Mouse (Mus musculus): Measurements from ENCODE around the gene Idh3a. TPM values are rescaled to one million over a fixed set of nuclear protein-coding genes. Genes with fewer than 3 reads are reported as not detected.

The Idh3a gene
- polyA plus RNA-seq, 1 experiment from 2014 or later = 141 TPM

- H3K4me1 ChIP-seq (ENCODE audit: control insufficient read depth, insufficient read depth, low read length) = no peaks in the 10 kb centered on the region
- DNase-seq (ENCODE audit: low spot score) (no peak), ATAC-seq (no peak)
- H3K4me2 ChIP-seq (ENCODE audit: low read length) = no peak overlapping the region
- WGBS = 52% methylated on average over 5 of the region's 5 CpGs
- no peaks in the 10 kb centered on the region for H3K27me3 ChIP-seq (replicated peaks; ENCODE audit: control insufficient read depth, insufficient read depth, low read length)
- H3K4me3 ChIP-seq (ENCODE audit: low read depth, low read length) = no peak overlapping the region
- no peaks in the 10 kb centered on the region for H3K36me3 ChIP-seq (ENCODE audit: control insufficient read depth, insufficient read depth, low read length)
- H3K27ac ChIP-seq (ENCODE audit: low read depth, low read length) = no peak overlapping the region
- H3K9ac ChIP-seq (ENCODE audit: low read length) = no peak overlapping the region
- no peaks in the 10 kb centered on the region for H3K9me3 ChIP-seq (replicated peaks; ENCODE audit: control insufficient read depth, low read length)
Observed at GRCm38 (mm10) chr9:54637510-54638314, 51.6 kb downstream of the Idh3a start.

DNA sequence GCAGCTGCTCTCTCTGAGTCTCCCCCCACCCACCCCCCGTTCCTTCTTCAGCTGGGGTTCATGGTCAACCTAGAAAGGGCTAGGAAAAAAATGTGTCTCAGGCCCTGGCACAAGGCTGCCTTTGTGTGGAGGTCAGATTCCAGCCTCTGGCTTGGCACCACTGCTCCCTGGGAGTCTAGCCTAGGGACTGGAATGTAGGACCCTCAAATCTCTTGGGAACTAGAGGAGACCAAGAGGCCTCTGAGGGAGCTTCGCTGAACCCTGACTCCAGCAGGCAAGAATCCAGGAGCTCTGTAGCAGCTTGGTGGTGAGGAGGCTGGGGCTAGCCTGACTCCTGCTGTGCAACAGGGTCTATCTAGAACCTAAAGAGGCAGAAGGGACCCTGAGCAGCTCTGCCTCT lies 53.1 kb downstream of the Idh3a start:
- Histone ChIP-seq H3K27me3 (replicated peaks; ENCODE audit: control insufficient read depth, insufficient read depth, low read length) (no peaks in the 10 kb centered on the region), H3K4me1 (ENCODE audit: control insufficient read depth, insufficient read depth, low read length) (no peaks in the 10 kb centered on the region), H3K9me3 (replicated peaks; ENCODE audit: control insufficient read depth, low read length) (no peaks in the 10 kb centered on the region), H3K4me3 (ENCODE audit: low read depth, low read length) (no peak overlapping the region), H3K9ac (ENCODE audit: low read length) (no peak overlapping the region), H3K27ac (ENCODE audit: low read depth, low read length) (no peak overlapping the region), H3K4me2 (ENCODE audit: low read length) (no peak overlapping the region), H3K36me3 (ENCODE audit: control insufficient read depth, insufficient read depth, low read length) (no peaks in the 10 kb centered on the region)
- no peak for DNase-seq (ENCODE audit: low spot score)
- ATAC-seq = no peak
- 86% methylated on average over 2 of the region's 2 CpGs for WGBS

GRCm38 (mm10) chr9:54641548-54641947 lies 55.4 kb downstream of the Idh3a start:
- ATAC-seq (no peak), DNase-seq (ENCODE audit: low spot score) (no peak)
- H3K9me3 ChIP-seq (replicated peaks; ENCODE audit: control insufficient read depth, low read length) = no peaks in the 10 kb centered on the region
- H3K27me3 ChIP-seq (replicated peaks; ENCODE audit: control insufficient read depth, insufficient read depth, low read length) = no peaks in the 10 kb centered on the region
- H3K4me3 ChIP-seq (ENCODE audit: low read depth, low read length) = no peak overlapping the region
- no peak overlapping the region for H3K27ac ChIP-seq (ENCODE audit: low read depth, low read length)
- 83% methylated on average over 3 of the region's 3 CpGs for WGBS
- H3K4me2 ChIP-seq (ENCODE audit: low read length) = no peak overlapping the region
- H3K36me3 ChIP-seq (ENCODE audit: control insufficient read depth, insufficient read depth, low read length) = no peaks in the 10 kb centered on the region
- no peaks in the 10 kb centered on the region for H3K4me1 ChIP-seq (ENCODE audit: control insufficient read depth, insufficient read depth, low read length)
- no peak overlapping the region for H3K9ac ChIP-seq (ENCODE audit: low read length)

GRCm38 (mm10) chr9:54642149-54642548 lies 56.0 kb downstream of the Idh3a start:
- Histone ChIP-seq H3K4me2 (ENCODE audit: low read length) (no peak overlapping the region), H3K9ac (ENCODE audit: low read length) (no peak overlapping the region), H3K4me3 (ENCODE audit: low read depth, low read length) (no peak overlapping the region), H3K9me3 (replicated peaks; ENCODE audit: control insufficient read depth, low read length) (no peaks in the 10 kb centered on the region), H3K27me3 (replicated peaks; ENCODE audit: control insufficient read depth, insufficient read depth, low read length) (no peaks in the 10 kb centered on the region), H3K4me1 (ENCODE audit: control insufficient read depth, insufficient read depth, low read length) (no peaks in the 10 kb centered on the region), H3K36me3 (ENCODE audit: control insufficient read depth, insufficient read depth, low read length) (no peaks in the 10 kb centered on the region), H3K27ac (ENCODE audit: low read depth, low read length) (no peak overlapping the region)
- 77% methylated on average over 2 of the region's 2 CpGs for WGBS
- DNase-seq (ENCODE audit: low spot score) (no peak), ATAC-seq (no peak)

DNA sequence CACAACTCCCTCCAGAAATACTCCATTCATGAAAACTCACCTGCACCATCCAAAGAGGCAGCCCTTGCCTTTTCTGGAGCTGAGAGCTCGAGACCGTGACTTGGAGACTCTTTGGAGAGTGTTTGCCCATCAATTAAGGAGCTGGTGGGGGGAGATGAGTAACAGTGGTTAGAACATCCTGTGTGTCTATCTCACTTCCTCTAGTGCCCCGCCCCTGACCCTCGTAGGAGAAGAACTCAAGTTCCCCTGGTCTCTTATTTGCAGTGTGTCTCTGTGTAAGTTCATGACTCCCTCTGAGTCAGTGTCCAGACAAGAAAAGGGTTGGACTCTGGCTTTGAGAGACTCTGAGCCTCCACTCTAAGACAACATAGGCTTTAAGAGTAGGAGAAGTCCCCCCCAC lies 56.4 kb downstream of the Idh3a start:
- no peaks in the 10 kb centered on the region for H3K9me3 ChIP-seq (replicated peaks; ENCODE audit: control insufficient read depth, low read length)
- H3K4me2 ChIP-seq (ENCODE audit: low read length) = no peak overlapping the region
- H3K4me1 ChIP-seq (ENCODE audit: control insufficient read depth, insufficient read depth, low read length) = no peaks in the 10 kb centered on the region
- H3K36me3 ChIP-seq (ENCODE audit: control insufficient read depth, insufficient read depth, low read length) = no peaks in the 10 kb centered on the region
- 88% methylated on average over 4 of the region's 4 CpGs for WGBS
- no peak for ATAC-seq
- no peak overlapping the region for H3K4me3 ChIP-seq (ENCODE audit: low read depth, low read length)
- no peak overlapping the region for H3K27ac ChIP-seq (ENCODE audit: low read depth, low read length)
- H3K9ac ChIP-seq (ENCODE audit: low read length) = no peak overlapping the region
- DNase-seq (ENCODE audit: low spot score) = no peak
- no peaks in the 10 kb centered on the region for H3K27me3 ChIP-seq (replicated peaks; ENCODE audit: control insufficient read depth, insufficient read depth, low read length)

- Histone ChIP-seq H3K27ac (ENCODE audit: low read depth, low read length) (no peak overlapping the region), H3K36me3 (ENCODE audit: control insufficient read depth, insufficient read depth, low read length) (no peaks in the 10 kb centered on the region), H3K9ac (ENCODE audit: low read length) (no peak overlapping the region), H3K4me1 (ENCODE audit: control insufficient read depth, insufficient read depth, low read length) (no peaks in the 10 kb centered on the region), H3K4me3 (ENCODE audit: low read depth, low read length) (no peak overlapping the region), H3K27me3 (replicated peaks; ENCODE audit: control insufficient read depth, insufficient read depth, low read length) (no peaks in the 10 kb centered on the region), H3K9me3 (replicated peaks; ENCODE audit: control insufficient read depth, low read length) (no peaks in the 10 kb centered on the region), H3K4me2 (ENCODE audit: low read length) (no peak overlapping the region)
- WGBS = 92% methylated on average over 7 of the region's 7 CpGs
- DNase-seq (ENCODE audit: low spot score) = no peak
- ATAC-seq = no peak
Observed at GRCm38 (mm10) chr9:54643179-54643578, 57.0 kb downstream of the Idh3a start.

- no peak overlapping the region for H3K27ac ChIP-seq (ENCODE audit: low read depth, low read length)
- H3K36me3 ChIP-seq (ENCODE audit: control insufficient read depth, insufficient read depth, low read length) = no peaks in the 10 kb centered on the region
- WGBS = 94% methylated on average over 6 of the region's 6 CpGs
- H3K27me3 ChIP-seq (replicated peaks; ENCODE audit: control insufficient read depth, insufficient read depth, low read length) = no peaks in the 10 kb centered on the region
- H3K4me2 ChIP-seq (ENCODE audit: low read length) = no peak overlapping the region
- H3K9ac ChIP-seq (ENCODE audit: low read length) = no peak overlapping the region
- H3K9me3 ChIP-seq (replicated peaks; ENCODE audit: control insufficient read depth, low read length) = no peaks in the 10 kb centered on the region
- no peak overlapping the region for H3K4me3 ChIP-seq (ENCODE audit: low read depth, low read length)
- ATAC-seq (no peak), DNase-seq (ENCODE audit: low spot score) (no peak)
- H3K4me1 ChIP-seq (ENCODE audit: control insufficient read depth, insufficient read depth, low read length) = no peaks in the 10 kb centered on the region
Observed at GRCm38 (mm10) chr9:54645530-54645929, 59.4 kb downstream of the Idh3a start.

DNA sequence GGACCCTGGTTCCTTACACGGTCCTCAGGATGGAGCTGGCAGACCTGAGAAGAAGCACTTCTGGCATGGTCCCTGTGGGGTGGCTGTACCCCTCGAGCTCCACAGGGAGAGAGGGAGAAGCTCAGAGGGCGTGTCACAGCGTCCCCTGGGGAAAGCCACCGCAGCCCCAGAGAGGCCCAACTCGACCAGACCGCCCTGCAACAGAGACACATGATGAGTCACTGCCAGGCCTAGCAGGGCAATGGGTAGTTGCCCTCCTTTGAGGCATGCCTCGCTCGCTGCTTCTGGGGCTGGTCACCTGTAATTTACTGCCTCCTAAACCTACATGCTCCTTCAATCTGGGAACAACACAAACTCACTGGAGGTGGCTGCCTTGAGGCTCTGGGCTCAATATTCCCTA lies 60.1 kb downstream of the Idh3a start:
- H3K27ac ChIP-seq (ENCODE audit: low read depth, low read length) = no peak overlapping the region
- ATAC-seq = no peak
- 91% methylated on average over 9 of the region's 9 CpGs for WGBS
- H3K27me3 ChIP-seq (replicated peaks; ENCODE audit: control insufficient read depth, insufficient read depth, low read length) = no peaks in the 10 kb centered on the region
- H3K9ac ChIP-seq (ENCODE audit: low read length) = no peak overlapping the region
- H3K9me3 ChIP-seq (replicated peaks; ENCODE audit: control insufficient read depth, low read length) = no peaks in the 10 kb centered on the region
- H3K4me2 ChIP-seq (ENCODE audit: low read length) = no peak overlapping the region
- no peaks in the 10 kb centered on the region for H3K4me1 ChIP-seq (ENCODE audit: control insufficient read depth, insufficient read depth, low read length)
- no peak for DNase-seq (ENCODE audit: low spot score)
- no peak overlapping the region for H3K4me3 ChIP-seq (ENCODE audit: low read depth, low read length)
- H3K36me3 ChIP-seq (ENCODE audit: control insufficient read depth, insufficient read depth, low read length) = no peaks in the 10 kb centered on the region

GRCm38 (mm10) chr9:54647456-54647855 lies 61.3 kb downstream of the Idh3a start:
- no peak overlapping the region for H3K4me3 ChIP-seq (ENCODE audit: low read depth, low read length)
- 83% methylated on average over 2 of the region's 2 CpGs for WGBS
- H3K9me3 ChIP-seq (replicated peaks; ENCODE audit: control insufficient read depth, low read length) = no peaks in the 10 kb centered on the region

More at GRCm38 (mm10) chr9:54647456-54647855, 61.3 kb downstream of the Idh3a start:
- no peaks in the 10 kb centered on the region for H3K27me3 ChIP-seq (replicated peaks; ENCODE audit: control insufficient read depth, insufficient read depth, low read length)
- H3K27ac ChIP-seq (ENCODE audit: low read depth, low read length) = no peak overlapping the region
- H3K9ac ChIP-seq (ENCODE audit: low read length) = no peak overlapping the region
- H3K4me1 ChIP-seq (ENCODE audit: control insufficient read depth, insufficient read depth, low read length) = no peaks in the 10 kb centered on the region
- no peaks in the 10 kb centered on the region for H3K36me3 ChIP-seq (ENCODE audit: control insufficient read depth, insufficient read depth, low read length)
- ATAC-seq (no peak), DNase-seq (ENCODE audit: low spot score) (no peak)
- no peak overlapping the region for H3K4me2 ChIP-seq (ENCODE audit: low read length)

Data from forebrain, embryonic 14.5 days (tissue).